Mouse (Mus musculus) small intestine, adult 2 months (tissue): ENCODE data around the gene Trappc4. TPM values are rescaled to one million over a fixed set of nuclear protein-coding genes. Genes with fewer than 3 reads are reported as not detected.
"Not testable (repeated sequence)": the region's sequence is repeated elsewhere in the genome, so short reads cannot be mapped to it uniquely, and the experiment has no call there.

Experiments used
- H3K27ac ChIP-seq: fragments of 200-500 bp; 2 replicates; pipeline ENCODE4 v1.5.1; 2012; ENCODE audit warnings: low read depth, low read length, control low read depth, inconsistent platforms; ENCODE audit not compliant: insufficient read depth
- H3K27me3 ChIP-seq: fragments of 200-500 bp; 2 replicates; pipeline ENCODE4 v1.6.1; 2012; ENCODE audit warnings: mild to moderate bottlenecking, moderate library complexity, low read length, inconsistent platforms; ENCODE audit not compliant: control insufficient read depth, insufficient read depth
- H3K36me3 ChIP-seq: fragments of 200-500 bp; 2 replicates; pipeline ENCODE4 v1.6.1; 2012; ENCODE audit warnings: mild to moderate bottlenecking, low read length, control low read depth, inconsistent platforms; ENCODE audit not compliant: control insufficient read depth, insufficient read depth
- H3K4me1 ChIP-seq: fragments of 200-500 bp; 2 replicates; pipeline ENCODE4 v1.6.1; 2012; ENCODE audit warnings: low read length, inconsistent platforms, mixed read lengths; ENCODE audit not compliant: control insufficient read depth, insufficient read depth, insufficient read length
- H3K4me3 ChIP-seq: fragments of 200-500 bp; 2 replicates; pipeline ENCODE4 v1.5.1; 2012; ENCODE audit warnings: low read depth, mild to moderate bottlenecking, control low read depth, inconsistent platforms, low read length, moderate library complexity
- CTCF ChIP-seq: fragments of 200-500 bp; IDR thresholded peaks from 2 replicates; pipeline ENCODE4 v1.5.1; 2012; ENCODE audit warnings: low read depth, mild to moderate bottlenecking, control low read depth, inconsistent platforms, low read length, moderate library complexity, mixed read lengths; ENCODE audit not compliant: insufficient replicate concordance, insufficient read length; ENCODE audit errors: extremely low read depth
- POLR2A ChIP-seq: fragments of 200-500 bp; IDR thresholded peaks from 2 replicates; pipeline ENCODE4 v1.6.1; 2012; ENCODE audit warnings: low read depth, mild to moderate bottlenecking, control low read depth, inconsistent platforms, low read length, moderate library complexity
- WGBS: fragments of 180-500 bp; shearing (Covaris S2); methylation state at CpG from one replicate; pipeline ENCODE4 v1.1.7; 2018; 5-methylcytosine and 5-hydroxymethylcytosine counted together
- polyA plus RNA-seq: library from polyadenylated mRNA; depleted of rRNA; stranded (reverse); fragments of >200 nt; gene quantifications from 2 replicates; pipeline ENCODE4 v1.2.3, GENCODE M21; 2012; rRNA removed

Gene Trappc4
- polyA plus RNA-seq, 1 experiment, result 36.5 TPM

- TF ChIP-seq POLR2A (no peak), CTCF (no peak)
- no peak overlapping the region for H3K27ac ChIP-seq
- no peak overlapping the region for H3K4me3 ChIP-seq
- 84% methylated on average over 6 of the region's 6 CpGs for WGBS
- peaks cover 5% of the 10 kb centered on the region; the same call in 1 of the 2 replicates for H3K4me1 ChIP-seq
- no peaks in the 10 kb centered on the region for H3K27me3 ChIP-seq
- H3K36me3 ChIP-seq, result peaks cover 2% of the 10 kb centered on the region
Observed at GRCm38 (mm10) chr9:44376141-44376540, 31.3 kb downstream of the Trappc4 start.

- peak overlapping the region; percentile 50; the same call in 1 of the 2 replicates for H3K27ac ChIP-seq
Observed at GRCm38 (mm10) chr9:44373386-44373785, 34.0 kb downstream of the Trappc4 start.

GRCm38 (mm10) chr9:44364480-44364879 lies 42.9 kb downstream of the Trappc4 start:
- Histone ChIP-seq H3K36me3 (0 out of 2 replicates have a peak, but pooled peaks cover under 1% of the 10 kb centered on the region), H3K4me1 (peaks cover 2% of the 10 kb centered on the region; the same call in 1 of the 2 replicates), H3K27me3 (no peaks in the 10 kb centered on the region), H3K4me3 (no peak overlapping the region), H3K27ac (no peak overlapping the region)
- TF ChIP-seq CTCF (peak; percentile 42; the same call in 1 of the 2 replicates), POLR2A (no peak)
- 72% methylated on average over 3 of the region's 3 CpGs for WGBS

More at GRCm38 (mm10) chr9:44373386-44373785, 34.0 kb downstream of the Trappc4 start:
- Histone ChIP-seq H3K36me3 (no peaks in the 10 kb centered on the region), H3K4me3 (no peak overlapping the region), H3K27me3 (no peaks in the 10 kb centered on the region), H3K4me1 (peaks cover 2% of the 10 kb centered on the region; the same call in 1 of the 2 replicates)
- TF ChIP-seq CTCF (no peak), POLR2A (no peak)

GRCm38 (mm10) chr9:44361931-44362330 lies 45.5 kb downstream of the Trappc4 start:
- peaks cover 17% of the 10 kb centered on the region for H3K36me3 ChIP-seq
- 35% methylated on average over 4 of the region's 4 CpGs for WGBS
- peak overlapping the region; percentile 92 for H3K4me3 ChIP-seq
- not testable (repeated sequence) for H3K4me1 ChIP-seq, H3K27me3 ChIP-seq
- H3K27ac ChIP-seq, result peak overlapping the region; percentile 68

- H3K27ac ChIP-seq, result peak within 1 kb of the TSS; percentile 68
- peaks cover 23% of the 10 kb centered on the region for H3K36me3 ChIP-seq
- TF ChIP-seq CTCF (no peak), POLR2A (peak; percentile 82; the same call in 1 of the 2 replicates)
- WGBS, result under 1% methylated on average over 44 of the region's 44 CpGs
- no peaks in the 10 kb centered on the region for H3K27me3 ChIP-seq
- peaks cover 2% of the 10 kb centered on the region; the same call in 1 of the 2 replicates for H3K4me1 ChIP-seq
- peak within 1 kb of the TSS; percentile 92 for H3K4me3 ChIP-seq
Observed at GRCm38 (mm10) chr9:44361190-44361917, 46.0 kb downstream of the Trappc4 start, which contains the start of gene Vps11. Gene Vps11, minus strand, starts transcription at chr9:44361670.

- Histone ChIP-seq H3K27me3 (no peaks in the 10 kb centered on the region), H3K36me3 (peaks cover 62% of the 10 kb centered on the region), H3K4me3 (no peak overlapping the region), H3K4me1 (peaks cover 2% of the 10 kb centered on the region; the same call in 1 of the 2 replicates), H3K27ac (no peak overlapping the region)
- TF ChIP-seq POLR2A, result no peak
- no peak for TF ChIP-seq CTCF
- WGBS, result 65% methylated on average over 4 of the region's 4 CpGs
Observed at GRCm38 (mm10) chr9:44357207-44357606, 50.2 kb downstream of the Trappc4 start.

Other genes starting within 250 kb of the Trappc4 start
- gene Cbl, start 173.6 kb downstream of the Trappc4 start, polyA plus RNA-seq, result 2.9 and 6.9 TPM in 2 replicates
- gene Ccdc153, start 166.9 kb downstream of the Trappc4 start, polyA plus RNA-seq, result not detected in 2 replicates
- gene Pdzd3, start 156.1 kb downstream of the Trappc4 start, polyA plus RNA-seq, result 9.9 and 23.6 TPM in 2 replicates
- gene Nlrx1, start 139.0 kb downstream of the Trappc4 start, polyA plus RNA-seq, result 3.1 and 7.5 TPM in 2 replicates
- gene Abcg4, start 119.0 kb downstream of the Trappc4 start, polyA plus RNA-seq, result 1.3 and 2.0 TPM in 2 replicates
- 20.6 and 20.8 TPM in 2 replicates for gene Hinfp, start 101.9 kb downstream of the Trappc4 start, polyA plus RNA-seq
- 113 and 257 TPM in 2 replicates for gene C2cd2l, start 87.3 kb downstream of the Trappc4 start, polyA plus RNA-seq
- gene Dpagt1, start 81.6 kb downstream of the Trappc4 start, polyA plus RNA-seq, result 27.7 and 47.4 TPM in 2 replicates
- 180 and 255 TPM in 2 replicates for gene H2afx, start 72.9 kb downstream of the Trappc4 start, polyA plus RNA-seq
- 37.0 and 44.0 TPM in 2 replicates for gene Hmbs, start 63.4 kb downstream of the Trappc4 start, polyA plus RNA-seq
- gene Vps11, start 45.9 kb downstream of the Trappc4 start, polyA plus RNA-seq, result 12.4 and 22.3 TPM in 2 replicates
- 34.3 and 38.3 TPM in 2 replicates for gene Hyou1, start 28.1 kb downstream of the Trappc4 start, polyA plus RNA-seq
- gene Slc37a4, start 10.7 kb downstream of the Trappc4 start, polyA plus RNA-seq, result 27.1 and 54.9 TPM in 2 replicates
- 40.0 and 48.3 TPM in 2 replicates for gene Rps25, start 461 bp downstream of the Trappc4 start, polyA plus RNA-seq
- 17.8 and 21.3 TPM in 2 replicates for gene Ccdc84, start 11.0 kb upstream of the Trappc4 start, polyA plus RNA-seq
- not detected in 2 replicates for gene Foxr1, start 33.5 kb upstream of the Trappc4 start, polyA plus RNA-seq
- gene Upk2, start 47.4 kb upstream of the Trappc4 start, polyA plus RNA-seq, result 1.4 TPM in 2 replicates
- gene Bcl9l, start 75.2 kb upstream of the Trappc4 start, polyA plus RNA-seq, result 21.8 and 28.1 TPM in 2 replicates
- 2.0 and 5.7 TPM in 2 replicates for gene Cxcr5, start 154.3 kb upstream of the Trappc4 start, polyA plus RNA-seq
- 5.1 and 9.6 TPM in 2 replicates for gene Ddx6, start 197.3 kb upstream of the Trappc4 start, polyA plus RNA-seq